Mouse (Mus musculus): ENCODE results near the gene Gna15.

GRCm38 (mm10) chr10:81525017-81525694 lies 1.1 kb upstream of the Gna15 start:
- TF ChIP-seq CTCF (IDR thresholded peaks at IDR 0.05; ENCODE audit: low read depth) (no peak), EP300 (IDR thresholded peaks at IDR 0.05; ENCODE audit: low read depth) (no peak; the same call in 1 of the 2 replicates)
